Mouse (Mus musculus) ES-E14 (cell line): ENCODE results near the gene Hnrnpa3.

Experiments used
- HCFC1 ChIP-seq: IDR thresholded peaks from 2 replicates; pipeline ENCODE4 v1.6.1; 2012; ENCODE audit warnings: low read length, inconsistent platforms, borderline replicate concordance; ENCODE audit not compliant: insufficient read depth
- MAFK ChIP-seq: IDR thresholded peaks from 2 replicates; pipeline ENCODE4 v1.6.1; 2014; ENCODE audit warnings: mild to moderate bottlenecking, low read depth, low read length, inconsistent platforms; ENCODE audit not compliant: insufficient read depth
- ZC3H11A ChIP-seq: IDR thresholded peaks from 2 replicates; pipeline ENCODE4 v1.6.1; 2012; ENCODE audit warnings: low read depth, mild to moderate bottlenecking, inconsistent platforms, low read length, borderline replicate concordance

- TF ChIP-seq HCFC1 (no peak), ZC3H11A (no peak), MAFK (no peak)
Observed at GRCm38 (mm10) chr2:75626597-75627440, 32.2 kb upstream of the Hnrnpa3 start.
